ENCODE assay signal across 13 mouse cellular contexts in genomic region chr17:87959931-87960330, GRCm38 (mm10). TPM values are rescaled to one million over a fixed set of nuclear protein-coding genes. Genes with fewer than 3 reads are reported as not detected.
"Had no signal": no experiment of that assay in that cellular context is flagged by ENCODE, and none has a peak within 500 bp of the region (broad histone marks: within the 10 kb centered on the region; RNA-seq: fewer than 3 reads in every experiment).

No protein-coding gene starts in this region.

RNA-seq across cellular contexts. Expression of gene Rpl36-ps4, which starts 39.2 kb away (rescaled TPM):
- polyA plus RNA-seq: neural tube, embryonic 13.5 days; neural tube, embryonic 14.5 days; neural tube, embryonic 15.5 days; small intestine, adult 2 months; spleen, adult 2 months; stomach, embryonic 14.5 days; stomach, embryonic 15.5 days; stomach, embryonic 16.5 days; stomach, postnatal 0 days; testis, adult 2 months; thymus, adult 2 months; thymus, postnatal 0 days; urinary bladder, adult 2 months had no signal
